Mouse (Mus musculus) spleen, postnatal 14 days (tissue): ENCODE results near the gene Xpc.

Experiments used
- DNase-seq, 2 experiments: peaks; one replicate each; pipeline ENCODE4 v3.0.0; 2021 to 2022; ENCODE audit warnings: low spot score in 2 of 2

Gene Xpc

DNA sequence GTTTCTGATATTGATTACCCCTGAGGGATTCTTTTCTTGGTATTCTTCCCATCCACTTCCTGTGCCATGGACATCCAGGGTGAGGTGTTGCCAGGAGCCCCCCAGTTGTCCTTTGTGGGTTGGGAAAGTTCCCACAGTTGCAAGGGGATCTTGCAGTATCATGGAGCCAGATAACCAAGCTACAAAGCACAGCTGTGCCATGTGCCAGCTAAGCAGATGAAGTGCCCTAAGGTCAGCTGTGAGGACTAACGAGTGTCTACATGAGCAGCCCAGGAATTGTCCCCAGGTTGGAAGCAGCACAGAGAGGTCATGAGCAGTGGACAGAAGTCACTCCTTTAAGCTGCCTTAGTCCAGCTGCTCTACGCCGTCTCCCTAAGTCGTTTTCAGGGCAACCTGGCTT, 9.9 kb upstream of the Xpc start:
- DNase-seq = no peak

DNA sequence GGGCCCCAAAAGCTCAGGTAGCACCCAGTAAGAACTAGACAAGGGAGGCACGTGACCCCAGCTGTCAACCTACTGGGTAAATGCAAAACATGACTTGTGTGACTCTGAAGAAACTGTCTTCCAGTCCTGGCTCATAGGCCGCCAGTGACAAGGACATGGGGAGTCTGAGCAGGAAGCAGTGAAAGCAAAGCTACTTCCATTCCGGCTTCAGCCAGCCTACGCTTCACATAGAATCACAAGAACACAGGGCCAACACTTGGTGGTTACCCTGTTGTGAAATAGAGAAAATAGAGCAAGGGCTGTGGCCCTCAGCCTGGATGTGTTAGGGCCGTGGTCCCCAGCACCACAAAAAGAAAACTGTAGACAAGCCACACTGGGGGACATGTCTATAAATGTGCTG, 7.1 kb upstream of the Xpc start:
- DNase-seq = no peak

DNA sequence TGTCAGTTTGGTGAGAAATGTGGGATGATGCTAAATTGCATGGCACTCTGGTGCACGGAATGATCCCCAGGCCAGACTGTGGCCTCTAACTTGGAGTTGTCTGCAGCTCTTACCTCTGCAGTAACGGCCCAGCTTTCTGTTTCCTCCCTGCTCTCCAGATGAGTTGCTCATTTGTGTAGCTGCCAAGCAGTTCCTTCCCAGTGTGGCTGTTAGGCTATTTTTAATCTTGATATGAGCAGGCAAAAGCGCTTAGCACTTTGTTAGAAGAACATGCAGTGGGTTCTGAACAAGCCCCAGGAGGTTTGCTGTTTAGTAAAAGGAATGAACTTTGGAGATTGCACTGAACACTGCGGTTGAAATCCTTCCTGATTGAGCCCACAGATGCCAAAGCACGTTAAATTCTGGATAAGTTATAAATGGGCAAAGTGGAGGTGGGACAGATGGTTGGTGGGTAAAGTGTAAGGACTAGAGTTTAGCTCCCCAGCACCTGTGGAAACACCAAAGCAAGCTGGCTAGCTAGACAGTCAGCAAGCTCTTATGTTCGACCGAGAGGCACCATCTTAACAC, 2.8 kb upstream of the Xpc start:
- no peak for DNase-seq

DNA sequence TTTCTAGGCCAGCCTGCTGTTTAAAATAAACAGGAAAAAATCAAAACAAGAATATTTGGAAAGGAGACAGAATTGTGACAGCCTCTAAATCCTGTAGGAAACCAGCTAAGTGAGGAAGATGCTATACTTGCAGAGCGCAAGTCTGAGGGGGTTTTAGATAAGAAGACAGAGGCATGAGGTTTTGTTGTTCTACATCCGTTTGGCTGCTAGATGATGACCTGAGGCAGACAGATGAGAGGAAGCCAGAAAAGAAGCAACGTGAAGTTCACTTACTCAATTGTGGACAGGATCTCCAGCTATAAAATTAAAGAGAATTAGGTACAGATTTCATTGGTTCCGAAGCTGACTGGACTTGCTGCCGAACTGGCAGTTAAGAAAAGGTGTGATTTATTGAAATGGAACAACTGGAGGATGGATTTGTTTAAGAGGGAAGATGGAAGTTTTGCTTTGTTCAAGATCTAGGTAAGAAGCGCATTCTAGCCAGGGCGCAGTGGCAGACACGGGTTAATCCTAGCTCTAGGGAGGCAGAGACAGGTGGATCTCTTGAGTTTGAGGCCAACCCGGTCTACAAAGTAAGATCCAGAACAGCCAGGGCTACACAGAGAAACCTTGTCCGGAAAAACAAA, 838 bp downstream of the Xpc start:
- no peak for DNase-seq

DNA sequence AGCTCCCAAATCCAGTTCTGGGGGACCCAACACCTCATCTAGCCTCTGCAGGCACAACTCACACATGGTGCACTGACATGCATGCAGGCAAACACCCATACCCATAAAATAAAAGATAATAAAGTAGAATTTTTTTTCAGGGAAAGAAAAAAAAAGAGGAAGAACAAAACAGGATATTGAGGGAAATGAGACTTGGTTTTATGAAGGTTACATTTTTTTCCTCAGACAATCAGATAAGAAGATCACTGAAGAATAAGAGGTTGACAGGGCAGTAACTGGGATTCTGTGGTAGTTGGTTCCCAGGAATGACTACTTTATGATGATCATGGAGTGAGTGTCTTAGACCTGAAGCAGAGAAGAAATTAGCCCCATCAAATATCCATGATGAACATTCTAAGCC, 1.6 kb downstream of the Xpc start:
- no peak for DNase-seq

DNA sequence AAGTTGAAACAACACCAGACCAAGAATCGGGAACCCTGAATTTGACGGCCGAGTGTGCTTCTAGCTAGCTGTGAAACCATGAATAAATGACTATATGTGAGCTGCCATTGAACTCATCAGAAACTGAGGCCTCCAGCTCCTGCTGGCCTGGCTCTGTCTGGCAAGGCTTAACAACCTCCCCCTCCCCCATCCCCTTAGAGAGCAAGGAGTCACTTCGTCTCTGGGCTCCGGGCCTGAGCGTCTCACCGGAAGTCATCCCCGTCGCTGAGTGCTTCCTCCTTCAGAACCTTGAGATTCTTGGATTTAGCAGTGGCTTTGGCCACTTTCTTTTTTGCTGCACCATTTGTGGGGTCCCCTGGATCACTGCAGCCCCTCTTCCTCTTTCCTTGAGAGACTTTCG, 5.5 kb downstream of the Xpc start:
- no peak for DNase-seq

DNA sequence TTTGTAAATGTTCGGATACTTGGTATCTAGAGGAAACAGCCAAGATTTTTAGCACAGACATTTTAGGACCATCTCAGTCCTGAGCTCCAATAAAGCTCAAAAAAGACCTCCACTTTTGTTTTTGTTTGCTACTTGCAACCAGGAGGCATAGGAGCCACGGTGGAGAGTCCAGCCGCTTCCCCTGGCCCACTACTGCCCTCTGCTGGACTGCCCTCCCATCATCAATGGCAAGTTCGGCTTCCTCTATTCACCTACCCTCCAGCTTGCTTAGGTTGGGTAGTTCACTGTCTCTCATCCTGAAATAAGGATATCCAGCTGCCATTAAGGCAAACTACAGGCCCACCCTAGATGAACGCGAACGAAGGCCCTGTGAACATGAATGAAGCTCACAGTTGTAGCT, 6.4 kb downstream of the Xpc start:
- DNase-seq = peak; percentile 58 to 73

DNA sequence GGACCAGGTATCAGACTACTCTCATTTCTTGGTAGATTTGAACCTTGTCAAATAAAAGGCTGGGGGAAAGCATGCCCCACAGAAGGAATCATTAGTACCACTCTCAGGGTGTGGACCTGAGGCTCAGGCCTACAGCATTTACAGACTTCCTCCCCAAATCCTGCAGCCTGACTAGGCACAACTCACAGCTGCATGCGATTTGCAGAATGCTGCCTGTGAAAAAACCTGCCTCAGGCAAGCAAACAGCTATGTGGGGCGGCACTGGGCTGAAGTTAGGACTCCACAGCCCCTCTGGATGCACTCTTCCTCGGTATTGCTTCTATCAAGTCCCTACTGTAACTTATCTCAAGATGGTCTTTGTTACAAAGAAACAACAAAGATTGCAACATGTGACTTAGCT, 7.6 kb downstream of the Xpc start:
- DNase-seq = no peak

DNA sequence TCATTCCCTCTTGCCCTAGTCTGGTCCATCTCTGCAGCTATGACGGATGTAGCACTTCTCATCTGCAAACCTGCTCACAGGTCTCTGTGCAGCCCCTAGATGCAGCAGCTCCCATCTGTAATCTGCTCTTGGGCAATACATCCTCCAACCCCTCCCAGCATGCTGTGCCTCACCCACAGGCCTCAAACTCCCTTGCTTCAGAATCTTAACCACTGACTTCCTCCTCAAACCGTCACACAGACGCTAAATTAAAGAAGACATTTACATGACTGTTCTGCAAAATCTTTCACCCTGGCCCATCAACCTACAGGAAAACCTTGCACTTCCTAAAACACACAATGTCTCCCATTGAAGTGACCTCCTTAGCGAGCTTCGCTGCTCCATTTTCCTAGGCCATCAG, 9.7 kb downstream of the Xpc start:
- DNase-seq = no peak

DNA sequence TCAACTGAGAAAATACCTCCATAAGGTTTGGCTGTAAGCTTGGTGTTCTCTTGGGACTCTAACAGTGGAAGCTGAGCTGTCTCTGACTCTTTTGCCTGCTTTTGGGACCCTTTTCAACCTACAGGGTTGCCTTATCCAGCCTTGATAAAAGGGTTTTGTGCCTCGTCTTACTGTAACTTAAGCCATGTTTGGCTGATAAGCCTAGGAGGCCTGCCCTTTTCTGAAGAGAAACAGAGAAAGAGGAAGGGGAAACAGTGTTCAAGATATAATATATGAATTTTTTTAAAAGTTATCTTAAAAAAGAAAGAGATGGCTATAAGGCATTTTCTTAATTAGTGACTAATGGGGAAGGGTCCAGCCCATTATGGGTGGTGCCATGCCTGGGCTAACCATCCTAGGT, 12.4 kb downstream of the Xpc start:
- no peak for DNase-seq

DNA sequence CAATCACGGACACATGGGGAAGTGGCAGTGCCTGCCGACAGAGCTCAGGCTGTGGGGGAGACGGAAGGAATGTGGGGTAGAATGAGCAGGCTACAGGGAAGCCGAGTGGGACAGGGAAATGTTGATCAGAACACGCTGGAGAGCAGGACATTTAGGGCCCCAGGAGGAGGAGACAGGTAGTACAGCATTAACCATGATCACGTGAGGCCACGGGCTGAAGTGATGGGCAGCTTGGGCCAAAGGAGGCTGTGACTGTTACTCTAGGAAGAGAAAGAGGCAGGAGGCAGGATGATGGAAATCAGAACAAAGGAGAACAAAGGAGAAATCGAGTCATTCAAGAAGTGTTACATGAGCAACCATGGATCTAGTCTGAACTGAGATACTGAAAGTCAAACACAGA, 21.2 kb downstream of the Xpc start:
- DNase-seq = no peak

DNA sequence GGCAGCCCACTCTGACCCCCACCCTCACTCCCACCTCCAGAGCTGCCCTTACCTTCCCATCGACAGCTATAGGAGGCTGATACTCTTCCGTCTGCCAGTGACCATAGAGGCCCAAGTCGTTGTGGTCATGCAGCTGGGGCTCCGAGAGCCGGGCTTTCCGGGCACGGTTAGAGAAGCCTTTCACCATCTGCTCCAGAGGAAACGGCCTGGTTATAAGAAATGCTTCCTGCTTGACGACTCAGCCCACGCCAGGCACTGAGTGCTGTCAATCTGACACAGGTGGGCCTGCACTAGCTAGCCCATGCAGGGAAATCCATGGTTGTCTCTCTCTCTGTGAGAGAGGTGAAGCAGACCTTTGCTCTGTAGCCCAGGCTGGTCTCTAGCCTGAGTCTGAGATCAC, 22.6 kb downstream of the Xpc start:
- DNase-seq = no peak

DNA sequence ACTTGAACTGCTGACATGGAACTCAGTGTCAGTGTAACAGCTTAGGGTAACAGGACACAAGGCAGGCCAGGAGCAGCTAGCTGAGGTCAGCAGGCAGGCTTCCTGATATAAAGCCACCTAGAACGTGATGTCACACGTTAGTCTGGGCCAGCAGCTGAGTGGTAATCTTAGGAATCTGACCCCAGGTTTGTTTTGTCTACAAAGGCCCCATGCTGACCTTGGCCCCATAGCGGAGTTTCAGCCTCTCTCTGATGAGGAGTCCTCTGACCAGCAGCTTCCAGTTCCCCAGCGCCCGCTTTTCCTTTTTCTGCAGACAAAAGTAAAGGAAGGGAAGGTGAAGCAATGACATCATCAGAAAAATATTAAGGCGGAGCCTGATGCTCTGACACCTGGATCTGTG, 24.7 kb downstream of the Xpc start:
- DNase-seq = no peak

DNA sequence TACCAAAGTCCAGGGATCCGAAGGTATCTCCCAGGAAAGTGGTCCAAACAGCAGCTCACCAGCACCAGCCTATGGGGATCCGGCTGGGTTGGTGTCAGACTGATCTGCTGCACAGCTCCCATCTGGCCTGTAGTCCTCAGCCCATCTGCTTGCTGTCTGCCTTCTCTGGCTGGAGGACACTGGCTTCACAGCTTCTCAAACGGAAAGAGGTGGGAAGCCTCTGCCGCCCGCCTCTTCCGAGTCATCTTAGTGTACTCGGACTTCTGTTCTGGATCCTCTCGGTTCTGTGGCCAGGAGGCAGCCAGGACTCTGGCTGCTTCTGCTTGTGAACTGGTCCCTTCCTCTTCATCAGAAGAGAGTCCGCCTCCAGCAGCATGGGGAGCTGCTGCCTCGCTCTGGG, 25.8 kb downstream of the Xpc start:
- no peak for DNase-seq

DNA sequence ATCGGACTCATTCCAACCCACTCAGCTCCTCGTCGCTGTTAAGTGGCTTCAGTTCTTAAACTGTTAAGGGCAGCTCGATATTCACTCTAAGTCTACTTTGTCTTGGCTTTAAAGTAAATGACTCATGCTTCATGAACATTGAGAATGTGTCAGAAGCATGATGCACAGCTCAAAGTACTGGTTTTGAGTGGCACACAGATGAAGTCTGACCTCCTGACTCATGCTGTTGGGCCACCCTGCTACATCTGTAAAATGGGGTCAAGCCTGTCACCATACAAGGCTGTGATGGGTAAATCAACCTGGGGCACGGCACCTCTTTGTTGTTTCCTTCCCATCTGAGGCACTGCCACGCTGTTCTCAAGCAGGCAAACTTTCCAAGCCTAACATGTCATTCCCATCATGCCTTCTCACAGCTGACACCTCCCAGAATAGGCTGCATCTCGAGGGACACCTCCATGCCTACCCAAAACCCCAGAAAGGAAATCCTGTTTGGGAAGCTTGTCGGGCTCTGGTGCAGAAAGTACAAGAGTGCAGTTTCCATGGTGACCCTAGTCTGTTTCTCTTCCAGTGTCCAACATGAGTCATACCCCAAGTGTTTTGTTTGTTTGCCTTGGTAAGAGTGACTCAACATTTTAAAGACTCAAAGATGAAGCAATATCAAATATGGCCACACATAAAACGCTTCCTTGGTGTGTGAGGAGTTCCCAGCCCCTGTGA, 27.0 kb downstream of the Xpc start:
- DNase-seq = no peak

DNA sequence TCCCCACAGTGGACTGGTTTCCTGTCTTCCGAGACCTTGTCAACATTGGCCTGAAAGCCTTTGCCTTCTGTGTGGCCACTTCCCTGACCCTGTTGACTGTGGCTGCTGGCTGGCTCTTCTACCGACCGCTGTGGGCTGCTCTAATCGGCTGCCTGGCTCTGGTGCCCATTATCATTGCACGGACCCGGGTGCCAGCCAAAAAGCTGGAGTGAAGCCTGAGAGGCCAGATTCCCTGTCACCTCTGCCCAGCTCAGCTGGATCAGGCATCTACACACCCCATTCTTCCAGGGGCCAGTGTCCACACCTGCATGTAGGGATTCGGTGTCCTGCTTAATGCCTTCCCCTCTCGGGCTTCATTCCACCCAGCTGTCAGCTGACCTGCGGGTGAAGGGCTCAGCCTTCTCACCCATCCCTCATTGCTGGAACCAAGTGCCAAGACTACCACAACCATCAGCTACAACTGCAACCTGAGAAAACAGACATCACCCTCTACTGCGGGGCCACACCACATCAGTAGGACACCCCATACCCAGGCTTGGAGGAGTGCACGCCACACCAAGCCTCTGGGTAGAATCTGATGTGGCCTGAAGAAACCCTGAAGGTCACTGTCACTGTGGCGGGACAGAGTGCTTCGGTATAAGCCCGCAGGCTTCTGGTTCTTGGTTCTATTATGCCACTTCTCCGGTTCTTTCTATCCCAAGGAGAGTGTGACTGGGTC, 28.8 kb downstream of the Xpc start:
- DNase-seq = no peak

DNA sequence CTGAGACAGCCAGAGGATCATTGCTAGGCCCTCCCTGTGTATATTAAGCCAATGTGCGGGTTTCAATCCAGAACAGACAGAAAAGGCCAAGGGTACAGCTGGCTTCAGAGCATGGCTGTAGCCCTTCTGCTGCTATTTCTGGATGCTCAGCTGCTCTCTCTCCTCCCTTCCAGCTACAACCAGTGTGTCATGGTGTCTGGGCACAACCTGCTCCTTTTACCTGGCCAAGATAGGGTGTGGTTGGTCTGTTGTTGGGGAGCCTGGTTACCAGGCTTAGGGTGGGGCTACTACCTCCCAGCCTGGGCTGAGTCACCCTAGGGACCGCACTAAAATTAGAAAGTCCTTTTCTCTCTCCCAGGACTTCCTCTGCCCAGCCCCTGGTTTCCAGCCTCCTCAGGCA, 32.3 kb downstream of the Xpc start:
- no peak for DNase-seq

DNA sequence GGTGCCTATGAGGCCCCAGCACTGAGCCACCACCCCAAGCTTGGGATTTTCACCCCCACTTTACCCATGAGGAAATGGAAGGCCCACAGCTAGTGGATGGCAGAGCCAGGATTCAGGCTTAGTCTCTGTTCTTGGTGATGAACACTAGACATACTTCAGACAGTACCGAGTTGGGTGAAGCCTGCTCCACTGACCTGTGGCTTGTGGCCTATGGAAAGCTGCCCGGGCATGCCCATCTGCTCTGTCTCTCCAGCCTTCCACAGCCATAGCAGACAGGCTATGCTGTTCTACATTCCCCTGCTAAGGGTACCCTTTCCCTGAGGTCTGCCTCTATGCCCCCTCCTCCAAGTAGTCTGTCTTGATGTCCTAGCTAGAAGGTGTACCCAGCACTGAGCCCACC, 39.1 kb downstream of the Xpc start:
- DNase-seq = no peak

DNA sequence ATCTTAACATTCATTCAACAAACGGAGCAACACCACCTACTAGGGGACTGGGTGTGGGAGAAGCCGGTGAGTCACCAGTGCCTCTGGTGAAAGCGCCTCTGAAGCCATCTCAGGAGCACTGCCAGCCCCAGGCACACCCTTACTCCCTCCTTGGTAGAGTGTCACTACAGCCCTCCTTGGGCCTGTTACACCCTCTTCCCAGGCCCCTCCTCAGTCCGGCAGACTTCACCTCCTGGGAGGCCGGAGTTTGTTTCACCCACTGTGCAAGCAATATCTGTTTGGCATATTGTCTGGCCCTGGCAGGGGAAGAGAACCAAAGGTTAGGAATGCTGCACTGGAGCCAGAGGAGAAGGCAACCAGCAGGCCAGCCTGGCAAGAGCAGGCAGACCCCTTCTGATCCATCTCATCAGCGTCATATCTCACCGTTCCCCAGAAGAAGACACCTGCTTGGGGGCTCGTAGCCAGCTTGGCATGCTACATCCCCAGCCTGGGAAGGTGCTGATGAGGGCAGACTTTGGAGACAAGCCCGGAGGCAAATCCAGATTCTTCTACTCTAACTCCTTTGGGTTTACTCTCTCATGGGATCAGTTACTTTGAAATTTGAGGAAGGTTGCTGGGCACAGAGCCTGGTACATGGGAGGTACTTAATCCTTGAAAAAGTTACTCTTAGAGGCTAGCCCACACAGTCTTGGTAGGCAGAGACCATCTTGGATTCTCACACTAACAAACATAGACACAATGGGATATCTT, 41.1 kb downstream of the Xpc start:
- no peak for DNase-seq

DNA sequence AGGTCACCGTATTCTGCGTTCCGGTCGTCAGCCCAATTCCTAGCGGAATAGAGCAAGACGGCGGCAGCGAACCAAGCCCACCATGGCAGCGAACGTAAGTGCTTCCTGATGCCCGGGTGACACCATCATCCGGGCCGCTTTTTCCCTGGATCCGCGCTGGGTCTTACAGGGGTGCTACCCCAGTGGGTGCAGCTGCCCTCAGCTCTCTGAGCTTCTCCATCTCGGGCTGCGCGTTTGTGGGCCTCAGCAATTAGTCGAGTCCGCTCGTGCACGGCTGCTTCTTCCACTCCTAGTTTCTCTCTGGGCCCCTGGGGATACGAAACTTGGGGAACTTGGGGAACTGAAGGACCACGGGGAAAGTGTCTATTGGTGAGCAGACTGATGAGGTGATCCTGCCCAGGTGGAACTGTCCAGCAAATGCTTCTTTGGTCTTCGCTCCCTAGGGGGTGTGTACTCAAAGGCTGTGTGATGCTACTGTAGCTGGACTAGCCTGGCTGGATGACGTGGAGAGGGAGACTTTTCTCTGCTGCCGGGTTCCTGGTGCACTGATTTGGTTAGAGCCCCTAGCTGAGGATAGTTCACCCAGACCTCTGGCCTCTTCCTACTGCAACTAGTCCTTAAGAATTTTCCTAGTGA, 41.8 kb downstream of the Xpc start:
- no peak for DNase-seq

DNA sequence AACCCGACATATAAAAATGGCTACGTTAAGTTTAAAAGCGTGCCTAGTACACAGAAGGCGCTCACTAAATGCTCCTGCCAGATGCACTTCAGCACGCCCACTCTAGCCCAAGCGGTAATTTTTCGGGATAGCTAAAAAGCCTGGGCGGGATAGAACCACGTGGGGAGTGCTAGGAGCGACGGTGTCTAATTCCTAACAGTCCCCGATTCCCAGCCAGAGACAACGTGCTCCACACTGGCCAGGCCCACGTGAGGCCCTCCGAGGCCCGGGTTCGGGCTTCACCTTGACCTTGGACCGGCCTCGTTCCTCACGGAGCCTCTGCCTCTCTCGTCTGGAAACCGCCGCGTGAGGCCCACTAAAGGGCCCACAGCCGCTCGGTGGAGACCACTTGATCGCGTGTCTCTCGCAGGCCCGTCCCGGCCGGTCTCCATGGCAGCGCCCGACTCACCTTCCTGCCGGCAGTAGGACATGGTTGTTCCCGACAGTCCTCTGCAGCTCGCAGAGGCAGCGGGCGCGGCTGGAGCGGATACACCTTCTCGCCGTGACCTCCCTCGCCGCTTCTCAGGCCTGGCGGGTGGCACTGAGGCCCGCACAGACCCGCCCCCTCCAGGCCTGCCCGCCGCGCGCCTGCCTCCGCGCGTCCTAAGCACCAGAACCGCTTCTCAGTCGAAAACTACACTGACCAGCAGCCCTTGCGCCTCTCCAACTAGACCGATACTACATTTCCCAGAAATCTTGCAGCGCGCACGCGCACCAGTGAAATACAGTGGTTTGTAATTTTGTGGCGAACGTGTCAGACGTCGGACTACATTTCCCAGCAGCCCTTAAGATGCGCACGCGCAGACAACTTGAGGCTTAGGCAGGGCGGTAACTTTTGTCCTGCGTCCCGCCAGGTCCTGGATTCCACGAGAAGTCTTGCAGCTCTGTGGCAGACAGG, 42.6 kb downstream of the Xpc start, which contains the start of the genes Chchd4 and Tmem43:
TSS of gene Chchd4 (minus strand) at position 679 of the 937 bp plus-strand sequence.
TSS of gene Tmem43 (plus strand) at position 836 of the 937 bp plus-strand sequence.
- peak; percentile 94 to 97 for DNase-seq
